Mouse (Mus musculus) kidney, embryonic 16.5 days (tissue): ENCODE data around the gene Itpr3. TPM values are rescaled to one million over a fixed set of nuclear protein-coding genes. Genes with fewer than 3 reads are reported as not detected.

Experiments
- ATAC-seq: fragments of 200-750 bp; cut with Nextera tagmentation; 2 replicates; pipeline ENCODE4 v1.8.0; 2017; ENCODE audit warnings: moderate TSS enrichment; ENCODE audit not compliant: low FRiP score, low TSS enrichment
- H3K27ac ChIP-seq: fragments of 300-500 bp; sonication (generic); 2 replicates; pipeline ENCODE4 v1.5.1; 2014; ENCODE audit warnings: low read length
- H3K27me3 ChIP-seq: fragments of 300-500 bp; sonication (generic); 2 replicates; pipeline ENCODE4 v1.6.1; 2014; ENCODE audit warnings: low read length, control low read depth, mixed read lengths; ENCODE audit not compliant: insufficient read depth
- H3K36me3 ChIP-seq: fragments of 300-500 bp; sonication (generic); 2 replicates; pipeline ENCODE4 v1.6.1; 2014; ENCODE audit warnings: low read length, control low read depth, mixed read lengths; ENCODE audit not compliant: insufficient read depth
- H3K4me1 ChIP-seq: fragments of 300-500 bp; sonication (generic); 2 replicates; pipeline ENCODE4 v1.6.1; 2014; ENCODE audit warnings: low read length, control low read depth, mixed read lengths; ENCODE audit not compliant: insufficient read depth
- H3K4me2 ChIP-seq: fragments of 300-500 bp; sonication (generic); replicated peaks from 2 replicates; pipeline ENCODE4 v1.6.1; 2014; ENCODE audit warnings: low read depth, low read length
- H3K4me3 ChIP-seq: fragments of 300-500 bp; sonication (generic); 2 replicates; pipeline ENCODE4 v1.5.1; 2014; ENCODE audit warnings: mild to moderate bottlenecking, low read length
- H3K9ac ChIP-seq: fragments of 300-500 bp; sonication (generic); replicated peaks from 2 replicates; pipeline ENCODE4 v1.6.1; 2014; ENCODE audit warnings: low read length
- H3K9me3 ChIP-seq: fragments of 300-500 bp; sonication (generic); 2 replicates; pipeline ENCODE4 v1.6.1; 2016; ENCODE audit warnings: low read length, control low read depth
- WGBS: fragments of 180-500 bp; shearing (Covaris S2); extraction: QIAGEN DNeasy Blood & Tissue Kit; methylation state at CpG from one replicate; pipeline ENCODE4 v1.1.7; 2014; 5-methylcytosine and 5-hydroxymethylcytosine counted together
- polyA plus RNA-seq: library from polyadenylated mRNA; unstranded; fragments of >200 nt; fragmentation: Nextera tagmentation; extraction: Ambion mirVana; gene quantifications from 2 replicates; pipeline ENCODE4 v1.2.1, GENCODE M21; 2015

Gene Itpr3
- polyA plus RNA-seq: 9.3 and 9.6 TPM in 2 replicates

GRCm38 (mm10) chr17:27056812-27057516, at the start of gene Itpr3:
Itpr3 (plus strand) TSS chr17:27057304.
- no peaks in the 10 kb centered on the region for H3K9me3 ChIP-seq
- peak within 1 kb of the TSS; percentile 63 for H3K4me3 ChIP-seq
- H3K36me3 ChIP-seq: no peaks in the 10 kb centered on the region
- peak; percentile 75 for ATAC-seq
- peak within 1 kb of the TSS; percentile 74 for H3K9ac ChIP-seq
- peak within 1 kb of the TSS; percentile 81 for H3K4me2 ChIP-seq
- 0% methylated on average over 51 of the region's 66 CpGs for WGBS
- peaks cover 36% of the 10 kb centered on the region for H3K4me1 ChIP-seq
- no peaks in the 10 kb centered on the region for H3K27me3 ChIP-seq
- peak within 1 kb of the TSS; percentile 91 for H3K27ac ChIP-seq

DNA sequence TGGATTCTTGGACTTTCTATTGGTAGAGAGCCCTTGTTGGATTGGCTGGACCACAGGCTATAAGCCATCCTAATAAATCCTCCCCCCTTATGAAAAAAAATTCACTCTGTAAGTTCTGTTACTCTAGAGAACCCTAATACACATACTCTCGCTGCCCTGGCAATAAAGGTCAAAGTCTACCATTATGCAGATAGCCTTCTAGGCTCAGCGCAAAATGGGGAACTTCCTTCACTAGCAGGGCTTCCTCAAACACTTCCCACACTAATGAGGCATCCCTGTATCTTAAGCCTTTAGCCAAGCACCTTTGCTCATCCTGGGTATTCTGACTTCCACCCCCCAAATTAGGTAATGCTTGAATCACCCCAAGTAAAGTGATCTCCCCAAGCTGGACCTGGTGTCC, 48.8 kb upstream of the Itpr3 start:
- 87% methylated on average over 2 of the region's 2 CpGs for WGBS
- ATAC-seq: no peak

DNA sequence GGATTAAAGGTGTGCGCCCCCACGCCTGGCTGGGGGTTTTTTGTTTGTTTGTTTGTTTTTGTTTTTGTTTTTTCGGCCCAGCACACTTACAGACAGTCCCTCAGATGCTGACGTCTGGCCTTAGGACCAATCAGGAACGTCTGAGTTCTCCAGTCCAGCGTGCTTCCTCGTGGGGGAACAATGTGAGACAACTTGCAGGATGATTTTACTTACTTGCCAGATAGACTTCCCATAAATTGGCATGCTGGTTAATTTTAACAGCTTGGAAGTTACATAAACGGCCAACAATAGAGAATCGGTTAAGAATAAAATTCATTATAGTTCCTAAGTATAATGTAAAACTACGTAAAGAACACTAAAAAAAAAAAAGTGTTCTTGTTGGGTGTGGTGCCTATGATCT, 45.9 kb upstream of the Itpr3 start:
- Histone ChIP-seq H3K27ac (no peak overlapping the region), H3K27me3 (no peaks in the 10 kb centered on the region), H3K4me2 (no peak overlapping the region), H3K4me3 (no peak overlapping the region), H3K36me3 (no peaks in the 10 kb centered on the region), H3K9me3 (no peaks in the 10 kb centered on the region), H3K4me1 (peaks cover 6% of the 10 kb centered on the region; the same call in 1 of the 2 replicates), H3K9ac (no peak overlapping the region)
- ATAC-seq: no peak
- WGBS: 87% methylated on average over 10 of the region's 10 CpGs

More for the DNA sequence above, 48.8 kb upstream of the Itpr3 start:
- Histone ChIP-seq H3K4me3 (no peak overlapping the region), H3K4me1 (peaks cover 6% of the 10 kb centered on the region; the same call in 1 of the 2 replicates), H3K27me3 (no peaks in the 10 kb centered on the region), H3K9me3 (peaks cover 5% of the 10 kb centered on the region; the same call in 1 of the 2 replicates), H3K36me3 (no peaks in the 10 kb centered on the region), H3K4me2 (no peak overlapping the region), H3K27ac (no peak overlapping the region), H3K9ac (no peak overlapping the region)

DNA sequence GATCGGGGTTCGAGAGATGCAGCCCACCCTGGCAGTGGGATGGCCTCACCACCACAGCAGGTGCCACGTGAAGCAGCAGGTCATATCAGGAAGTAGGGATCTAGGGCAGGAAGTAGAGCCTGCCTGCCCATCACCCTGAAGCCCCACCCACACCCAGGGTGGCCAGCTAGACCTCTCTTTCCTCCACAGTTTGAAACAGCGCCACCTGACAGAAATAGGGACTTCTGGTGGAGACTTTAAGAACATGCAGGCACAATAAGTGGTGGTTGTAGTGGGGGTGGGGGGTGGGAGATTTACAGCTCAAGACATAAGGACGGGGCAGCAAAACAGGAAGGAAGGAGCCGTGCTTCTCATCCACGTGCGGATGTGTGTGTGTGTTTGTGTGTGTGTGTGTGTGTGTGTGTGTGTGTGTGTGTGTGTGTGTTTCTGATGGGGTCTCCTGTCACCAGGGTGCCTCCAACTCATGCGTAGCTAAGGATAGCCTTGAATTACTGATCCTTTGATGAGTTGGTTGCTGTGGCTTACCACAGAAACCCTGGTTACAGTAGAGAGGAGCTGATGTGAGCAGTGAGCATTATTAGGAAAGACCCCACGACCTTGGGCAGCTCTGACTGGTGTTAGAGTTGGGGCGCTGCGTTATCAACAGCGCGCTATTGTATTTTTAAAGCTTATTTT, 45.0 kb upstream of the Itpr3 start:
- no peaks in the 10 kb centered on the region for H3K9me3 ChIP-seq
- 0 out of 2 replicates have a peak overlapping the region, but pooled peaks have one; percentile 29 for H3K9ac ChIP-seq
- H3K36me3 ChIP-seq: no peaks in the 10 kb centered on the region
- 45% methylated on average over 14 of the region's 14 CpGs for WGBS
- no peak overlapping the region for H3K4me3 ChIP-seq
- no peak for ATAC-seq
- 0 out of 2 replicates have a peak overlapping the region, but pooled peaks have one; percentile 13 for H3K4me2 ChIP-seq
- H3K27me3 ChIP-seq: no peaks in the 10 kb centered on the region
- H3K4me1 ChIP-seq: peaks cover 6% of the 10 kb centered on the region; the same call in 1 of the 2 replicates
- peak overlapping the region; percentile 60 for H3K27ac ChIP-seq

- no peak overlapping the region for H3K4me3 ChIP-seq
- H3K27ac ChIP-seq: peak overlapping the region; percentile 60
- no peaks in the 10 kb centered on the region for H3K9me3 ChIP-seq
- H3K9ac ChIP-seq: 0 out of 2 replicates have a peak overlapping the region, but pooled peaks have one; percentile 29
- no peaks in the 10 kb centered on the region for H3K36me3 ChIP-seq
- H3K4me2 ChIP-seq: 0 out of 2 replicates have a peak overlapping the region, but pooled peaks have one; percentile 13
- 30% methylated on average over 6 of the region's 6 CpGs for WGBS
- ATAC-seq: 0 out of 2 replicates have a peak, but pooled peaks have one; percentile 16
- H3K4me1 ChIP-seq: peaks cover 6% of the 10 kb centered on the region; the same call in 1 of the 2 replicates
- H3K27me3 ChIP-seq: no peaks in the 10 kb centered on the region
Observed at GRCm38 (mm10) chr17:27012909-27013308, 44.2 kb upstream of the Itpr3 start.

- no peaks in the 10 kb centered on the region for H3K9me3 ChIP-seq
- peaks cover 7% of the 10 kb centered on the region; the same call in 1 of the 2 replicates for H3K4me1 ChIP-seq
- H3K4me3 ChIP-seq: peak overlapping the region; percentile 55
- H3K27ac ChIP-seq: peak overlapping the region; percentile 62; the same call in 1 of the 2 replicates
- peak overlapping the region; percentile 63 for H3K4me2 ChIP-seq
- peak overlapping the region; percentile 67 for H3K9ac ChIP-seq
- ATAC-seq: peak; percentile 66; the same call in 1 of the 2 replicates
- H3K27me3 ChIP-seq: no peaks in the 10 kb centered on the region
- 8% methylated on average over 34 of the region's 34 CpGs for WGBS
- peaks cover 28% of the 10 kb centered on the region for H3K36me3 ChIP-seq
Observed at GRCm38 (mm10) chr17:27017564-27018499, 39.3 kb upstream of the Itpr3 start.

DNA sequence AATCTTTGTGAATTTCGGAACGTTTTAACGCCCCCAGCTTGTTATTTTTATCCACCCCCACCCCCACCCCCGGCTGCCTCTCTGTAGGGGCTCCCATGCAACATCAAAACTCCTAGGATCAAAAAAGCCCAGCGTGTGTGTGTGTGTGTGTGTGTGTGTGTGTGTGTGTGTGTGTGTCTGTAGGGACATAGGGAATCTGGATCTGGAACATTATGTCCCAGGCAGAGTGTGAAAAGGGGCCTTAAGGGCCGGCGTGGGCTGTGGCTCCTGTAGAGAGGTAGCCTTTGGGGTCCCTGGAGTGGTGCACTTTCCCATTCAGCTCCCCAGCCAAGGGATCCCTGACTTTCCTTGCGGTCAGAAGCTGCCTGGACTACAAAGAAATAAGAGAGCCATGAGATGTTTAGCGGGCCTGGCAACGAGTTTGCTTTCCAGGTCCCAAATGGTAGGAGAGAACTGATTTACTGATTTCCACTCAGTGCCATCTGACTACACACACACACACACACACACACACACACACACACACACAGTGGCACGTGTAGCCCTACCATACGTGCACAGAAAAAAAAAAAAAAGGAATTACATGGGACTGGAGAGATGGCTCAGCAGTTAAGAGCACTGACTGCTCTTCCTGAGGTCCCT, 38.4 kb upstream of the Itpr3 start:
- 36% methylated on average over 11 of the region's 12 CpGs for WGBS
- H3K9me3 ChIP-seq: no peaks in the 10 kb centered on the region
- no peaks in the 10 kb centered on the region for H3K27me3 ChIP-seq
- H3K36me3 ChIP-seq: peaks cover 35% of the 10 kb centered on the region
- peak overlapping the region; percentile 29; the same call in 1 of the 2 replicates for H3K27ac ChIP-seq
- H3K4me1 ChIP-seq: peaks cover 6% of the 10 kb centered on the region; the same call in 1 of the 2 replicates
- no peak for ATAC-seq
- H3K9ac ChIP-seq: peak overlapping the region; percentile 67
- H3K4me3 ChIP-seq: peak overlapping the region; percentile 55
- peak overlapping the region; percentile 63 for H3K4me2 ChIP-seq

- Histone ChIP-seq H3K36me3 (peaks cover 51% of the 10 kb centered on the region), H3K4me2 (no peak overlapping the region), H3K9me3 (no peaks in the 10 kb centered on the region), H3K4me1 (peaks cover 6% of the 10 kb centered on the region; the same call in 1 of the 2 replicates), H3K4me3 (no peak overlapping the region), H3K9ac (no peak overlapping the region), H3K27ac (no peak overlapping the region), H3K27me3 (no peaks in the 10 kb centered on the region)
- WGBS: 90% methylated on average over 14 of the region's 14 CpGs
- ATAC-seq: no peak
Observed at GRCm38 (mm10) chr17:27021076-27021475, 36.0 kb upstream of the Itpr3 start.

DNA sequence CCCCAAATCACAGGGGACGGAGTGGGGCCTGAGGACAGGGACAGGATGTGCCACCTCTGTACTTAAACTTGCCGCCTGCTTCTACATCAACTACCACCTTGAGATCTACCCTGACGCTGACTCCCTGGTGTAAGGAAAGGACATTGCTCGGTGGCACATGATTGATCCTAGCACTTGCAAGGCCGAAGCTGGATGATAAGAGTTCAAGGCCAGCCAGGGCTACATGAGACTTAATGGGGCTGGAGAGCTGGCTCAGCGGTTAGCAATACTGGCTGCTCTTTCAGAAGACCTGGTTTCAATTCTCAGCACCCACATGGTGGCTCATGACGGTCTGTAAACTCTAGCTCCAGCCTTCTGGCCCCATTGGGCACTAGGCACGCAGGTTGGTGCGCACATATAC, 35.4 kb upstream of the Itpr3 start:
- Histone ChIP-seq H3K27me3 (no peaks in the 10 kb centered on the region), H3K9ac (no peak overlapping the region), H3K9me3 (no peaks in the 10 kb centered on the region), H3K4me1 (peaks cover 6% of the 10 kb centered on the region; the same call in 1 of the 2 replicates), H3K36me3 (peaks cover 51% of the 10 kb centered on the region), H3K4me3 (no peak overlapping the region), H3K4me2 (no peak overlapping the region), H3K27ac (no peak overlapping the region)
- 93% methylated on average over 9 of the region's 9 CpGs for WGBS
- ATAC-seq: no peak
